Mouse (Mus musculus) embryonic facial prominence, embryonic 11.5 days (tissue): ENCODE data around the gene Trim33. TPM values are rescaled to one million over a fixed set of nuclear protein-coding genes. Genes with fewer than 3 reads are reported as not detected.

ENCODE experiments used
- ATAC-seq: fragments of 200-750 bp; cut with Nextera tagmentation; replicated peaks from 2 replicates; pipeline ENCODE4 v1.8.0; 2017; ENCODE audit warnings: low read depth; ENCODE audit not compliant: insufficient number of reproducible peaks, low FRiP score, low TSS enrichment
- DNase-seq: peaks from one replicate; pipeline ENCODE4 v3.0.0-alpha.2; 2015; ENCODE audit warnings: low spot score
- H3K27ac ChIP-seq: fragments of 300-500 bp; sonication (generic); replicated peaks from 2 replicates; pipeline ENCODE4 v1.5.1; 2014; ENCODE audit warnings: mild to moderate bottlenecking, low read depth, low read length, control low read depth
- H3K27me3 ChIP-seq: fragments of 300-500 bp; sonication (generic); 2 replicates; pipeline ENCODE4 v1.6.1; 2014; ENCODE audit warnings: mild to moderate bottlenecking, low read length, moderate library complexity, mixed read lengths; ENCODE audit not compliant: control insufficient read depth, insufficient read depth
- H3K36me3 ChIP-seq: fragments of 300-500 bp; sonication (generic); replicated peaks from 2 replicates; pipeline ENCODE4 v1.6.1; 2014; ENCODE audit warnings: low read depth, mild to moderate bottlenecking, low read length, moderate library complexity, mixed read lengths; ENCODE audit not compliant: control insufficient read depth, insufficient read depth
- H3K4me1 ChIP-seq: fragments of 300-500 bp; sonication (generic); 2 replicates; pipeline ENCODE4 v1.6.1; 2014; ENCODE audit warnings: low read length, mixed read lengths; ENCODE audit not compliant: control insufficient read depth, insufficient read depth
- H3K4me2 ChIP-seq: fragments of 300-500 bp; sonication (generic); 2 replicates; pipeline ENCODE4 v1.6.1; 2014; ENCODE audit warnings: low read depth, mild to moderate bottlenecking, control low read depth, low read length, moderate library complexity
- H3K4me3 ChIP-seq: fragments of 300-500 bp; sonication (generic); 2 replicates; pipeline ENCODE4 v1.5.1; 2014; ENCODE audit warnings: low read depth, low read length, control low read depth
- H3K9ac ChIP-seq: fragments of 300-500 bp; sonication (generic); replicated peaks from 2 replicates; pipeline ENCODE4 v1.6.1; 2014; ENCODE audit warnings: mild to moderate bottlenecking, control low read depth, low read length
- H3K9me3 ChIP-seq: fragments of 300-500 bp; sonication (generic); replicated peaks from 2 replicates; pipeline ENCODE4 v1.6.1; 2016; ENCODE audit warnings: mild to moderate bottlenecking, low read length, inconsistent platforms, mixed read lengths; ENCODE audit not compliant: control insufficient read depth
- WGBS: fragments of 180-500 bp; shearing (Covaris S2); extraction: QIAGEN DNeasy Blood & Tissue Kit; methylation state at CpG from one replicate; pipeline ENCODE4 v1.1.7; 2014; 5-methylcytosine and 5-hydroxymethylcytosine counted together
- polyA plus RNA-seq: library from polyadenylated mRNA; unstranded; fragments of >200 nt; fragmentation: Nextera tagmentation; extraction: Ambion mirVana; gene quantifications from 2 replicates; pipeline ENCODE4 v1.2.1, GENCODE M21; 2014

The Trim33 gene
- polyA plus RNA-seq, 1 experiment from 2014 or later, result 25.2 TPM

GRCm38 (mm10) chr3:103262802-103263417 lies 16.2 kb upstream of the Trim33 start:
- H3K27ac ChIP-seq, result no peak overlapping the region
- no peak overlapping the region for H3K9ac ChIP-seq
- 90% methylated on average over 12 of the region's 12 CpGs for WGBS

GRCm38 (mm10) chr3:103278561-103279181 lies 422 bp upstream of the Trim33 start:
- Histone ChIP-seq H3K4me1 (peaks cover 2% of the 10 kb centered on the region; the same call in 1 of the 2 replicates), H3K9ac (peak overlapping the region; percentile 96), H3K36me3 (no peaks in the 10 kb centered on the region), H3K9me3 (no peaks in the 10 kb centered on the region), H3K27me3 (no peaks in the 10 kb centered on the region), H3K27ac (peak overlapping the region; percentile 95), H3K4me3 (peak overlapping the region; percentile 100), H3K4me2 (peak overlapping the region; percentile 84)
- 7% methylated on average over 11 of the region's 11 CpGs for WGBS
- ATAC-seq (peak; percentile 45; the same call in 1 of the 2 replicates), DNase-seq (peak; percentile 54)

More at GRCm38 (mm10) chr3:103262802-103263417, 16.2 kb upstream of the Trim33 start:
- Histone ChIP-seq H3K27me3 (no peaks in the 10 kb centered on the region), H3K36me3 (no peaks in the 10 kb centered on the region), H3K4me2 (no peak overlapping the region), H3K9me3 (no peaks in the 10 kb centered on the region), H3K4me1 (no peaks in the 10 kb centered on the region), H3K4me3 (no peak overlapping the region)
- DNase-seq (no peak), ATAC-seq (no peak)

- ATAC-seq (peak; percentile 60), DNase-seq (peak; percentile 60)
- peak overlapping the region; percentile 100 for H3K4me3 ChIP-seq
- peak overlapping the region; percentile 95 for H3K27ac ChIP-seq
- no peaks in the 10 kb centered on the region for H3K27me3 ChIP-seq
- under 1% methylated on average over 33 of the region's 36 CpGs for WGBS
- H3K9ac ChIP-seq, result peak overlapping the region; percentile 96
- no peaks in the 10 kb centered on the region for H3K9me3 ChIP-seq
- H3K36me3 ChIP-seq, result no peaks in the 10 kb centered on the region
- peaks cover 2% of the 10 kb centered on the region; the same call in 1 of the 2 replicates for H3K4me1 ChIP-seq
- peak overlapping the region; percentile 84 for H3K4me2 ChIP-seq
These were observed 1.2 kb downstream of the Trim33 start for GRCm38 (mm10) chr3:103280241-103280761.

GRCm38 (mm10) chr3:103280875-103281274 lies 1.8 kb downstream of the Trim33 start:
- no peak overlapping the region for H3K27ac ChIP-seq
- ATAC-seq (no peak), DNase-seq (no peak)

GRCm38 (mm10) chr3:103288761-103289160 lies 9.7 kb downstream of the Trim33 start:
- H3K36me3 ChIP-seq, result no peaks in the 10 kb centered on the region
- no peak overlapping the region for H3K4me2 ChIP-seq
- H3K27ac ChIP-seq, result no peak overlapping the region
- ATAC-seq, result no peak
- no peaks in the 10 kb centered on the region for H3K27me3 ChIP-seq
- H3K9me3 ChIP-seq, result no peaks in the 10 kb centered on the region
- H3K4me3 ChIP-seq, result no peak overlapping the region
- DNase-seq, result no peak
- H3K9ac ChIP-seq, result no peak overlapping the region
- WGBS, result 93% methylated on average over 4 of the region's 4 CpGs
- no peaks in the 10 kb centered on the region for H3K4me1 ChIP-seq

More at GRCm38 (mm10) chr3:103280875-103281274, 1.8 kb downstream of the Trim33 start:
- Histone ChIP-seq H3K4me3 (peak overlapping the region; percentile 100), H3K9ac (peak overlapping the region; percentile 96), H3K9me3 (no peaks in the 10 kb centered on the region), H3K36me3 (no peaks in the 10 kb centered on the region), H3K4me2 (peak overlapping the region; percentile 84), H3K27me3 (no peaks in the 10 kb centered on the region), H3K4me1 (peaks cover 2% of the 10 kb centered on the region; the same call in 1 of the 2 replicates)
- 37% methylated on average over 5 of the region's 5 CpGs for WGBS

GRCm38 (mm10) chr3:103291087-103291486 lies 12.0 kb downstream of the Trim33 start:
- no peaks in the 10 kb centered on the region for H3K9me3 ChIP-seq
- H3K4me2 ChIP-seq, result no peak overlapping the region
- 96% methylated on average over 2 of the region's 2 CpGs for WGBS
- H3K36me3 ChIP-seq, result no peaks in the 10 kb centered on the region
- H3K9ac ChIP-seq, result no peak overlapping the region
- H3K4me1 ChIP-seq, result no peaks in the 10 kb centered on the region
- H3K4me3 ChIP-seq, result no peak overlapping the region
- H3K27ac ChIP-seq, result no peak overlapping the region
- H3K27me3 ChIP-seq, result no peaks in the 10 kb centered on the region
- DNase-seq (no peak), ATAC-seq (no peak)

- H3K4me1 ChIP-seq, result no peaks in the 10 kb centered on the region
- no peaks in the 10 kb centered on the region for H3K9me3 ChIP-seq
- no peak overlapping the region for H3K9ac ChIP-seq
- no peak overlapping the region for H3K4me3 ChIP-seq
- DNase-seq (no peak), ATAC-seq (no peak)
- no peaks in the 10 kb centered on the region for H3K27me3 ChIP-seq
- 82% methylated on average over 6 of the region's 6 CpGs for WGBS
- H3K4me2 ChIP-seq, result no peak overlapping the region
- H3K36me3 ChIP-seq, result no peaks in the 10 kb centered on the region
- no peak overlapping the region for H3K27ac ChIP-seq
These were observed 26.4 kb downstream of the Trim33 start for GRCm38 (mm10) chr3:103305411-103305982.

- no peaks in the 10 kb centered on the region for H3K4me1 ChIP-seq
- no peak for DNase-seq
- ATAC-seq, result no peak
- no peaks in the 10 kb centered on the region for H3K9me3 ChIP-seq
- 87% methylated on average over 5 of the region's 5 CpGs for WGBS
- no peak overlapping the region for H3K4me2 ChIP-seq
- no peak overlapping the region for H3K4me3 ChIP-seq
- H3K27ac ChIP-seq, result no peak overlapping the region
- no peak overlapping the region for H3K9ac ChIP-seq
- H3K27me3 ChIP-seq, result no peaks in the 10 kb centered on the region
- H3K36me3 ChIP-seq, result no peaks in the 10 kb centered on the region
These were observed 30.2 kb downstream of the Trim33 start for GRCm38 (mm10) chr3:103309252-103309651.
